Mouse (Mus musculus) embryonic facial prominence, embryonic 13.5 days (tissue): ENCODE results near the gene Olfr402. TPM values are rescaled to one million over a fixed set of nuclear protein-coding genes. Genes with fewer than 3 reads are reported as not detected.
"Not testable (repeated sequence)": the region's sequence is repeated elsewhere in the genome, so short reads cannot be mapped to it uniquely, and the experiment has no call there.

Experiments used
- ATAC-seq: fragments of 200-750 bp; cut with Nextera tagmentation; 2 replicates; pipeline ENCODE4 v1.8.0; 2017; ENCODE audit warnings: low read depth; ENCODE audit not compliant: insufficient number of reproducible peaks, insufficient read depth, low FRiP score, low TSS enrichment
- H3K27ac ChIP-seq: fragments of 300-500 bp; sonication (generic); 2 replicates; pipeline ENCODE4 v1.5.1; 2015; ENCODE audit warnings: moderate library complexity, mild to moderate bottlenecking, inconsistent platforms
- H3K27me3 ChIP-seq: fragments of 300-500 bp; sonication (generic); 2 replicates; pipeline ENCODE4 v1.6.1; 2015; ENCODE audit warnings: mild to moderate bottlenecking, inconsistent platforms
- H3K36me3 ChIP-seq: fragments of 300-500 bp; sonication (generic); 2 replicates; pipeline ENCODE4 v1.6.1; 2015; ENCODE audit warnings: mild to moderate bottlenecking, inconsistent platforms
- H3K4me1 ChIP-seq: fragments of 300-500 bp; sonication (generic); 2 replicates; pipeline ENCODE4 v1.6.1; 2015; ENCODE audit warnings: inconsistent platforms
- H3K4me2 ChIP-seq: fragments of 300-500 bp; sonication (generic); 2 replicates; pipeline ENCODE4 v1.6.1; 2015; ENCODE audit warnings: moderate library complexity, mild to moderate bottlenecking, inconsistent platforms
- H3K4me3 ChIP-seq: fragments of 300-500 bp; sonication (generic); 2 replicates; pipeline ENCODE4 v1.5.1; 2015; ENCODE audit warnings: mild to moderate bottlenecking, inconsistent platforms
- H3K9ac ChIP-seq: fragments of 300-500 bp; sonication (generic); 2 replicates; pipeline ENCODE4 v1.6.1; 2015; ENCODE audit warnings: mild to moderate bottlenecking, inconsistent platforms
- H3K9me3 ChIP-seq: fragments of 300-500 bp; sonication (generic); 2 replicates; pipeline ENCODE4 v1.6.1; 2016; ENCODE audit warnings: inconsistent platforms
- WGBS: fragments of 180-500 bp; shearing (Covaris S2); methylation state at CpG from one replicate; pipeline ENCODE4 v1.1.7; 2015; ENCODE audit warnings: mixed read lengths; 5-methylcytosine and 5-hydroxymethylcytosine counted together
- polyA plus RNA-seq: library from polyadenylated mRNA; unstranded; fragments of >200 nt; fragmentation: Nextera tagmentation; extraction: Ambion mirVana; gene quantifications from 2 replicates; pipeline ENCODE4 v1.2.1, GENCODE M21; 2015

Gene Olfr402
- polyA plus RNA-seq: not detected in 2 replicates

- H3K27ac ChIP-seq: no peak within 1 kb of the TSS
- H3K9me3 ChIP-seq: peaks cover 22% of the 10 kb centered on the region
- H3K27me3 ChIP-seq: no peaks in the 10 kb centered on the region
- H3K4me2 ChIP-seq: no peak within 1 kb of the TSS
- H3K4me3 ChIP-seq: no peak within 1 kb of the TSS
- no peaks in the 10 kb centered on the region for H3K4me1 ChIP-seq
- WGBS: 59% methylated on average over 3 of the region's 3 CpGs
- ATAC-seq: no peak
- H3K9ac ChIP-seq: no peak within 1 kb of the TSS
- H3K36me3 ChIP-seq: no peaks in the 10 kb centered on the region
Measured at GRCm38 (mm10) chr11:74153229-74153628, at the start of gene Olfr402. Gene Olfr402, plus strand, starts transcription at chr11:74153529.

- Histone ChIP-seq H3K27me3 (no peaks in the 10 kb centered on the region), H3K9me3 (peaks cover 5% of the 10 kb centered on the region; the same call in 1 of the 2 replicates), H3K4me1 (no peaks in the 10 kb centered on the region), H3K27ac (no peak overlapping the region), H3K9ac (no peak overlapping the region), H3K4me3 (no peak overlapping the region), H3K36me3 (no peaks in the 10 kb centered on the region), H3K4me2 (no peak overlapping the region)
- no peak for ATAC-seq
- WGBS: 35% methylated on average over 5 of the region's 5 CpGs
Measured at GRCm38 (mm10) chr11:74105066-74105465, 48.3 kb upstream of the Olfr402 start.

- no peak for ATAC-seq
- H3K4me1 ChIP-seq: no peaks in the 10 kb centered on the region
- H3K27me3 ChIP-seq: no peaks in the 10 kb centered on the region
- peaks cover 13% of the 10 kb centered on the region for H3K9me3 ChIP-seq
- no peak within 1 kb of the TSS for H3K9ac ChIP-seq
- H3K4me2 ChIP-seq: no peak within 1 kb of the TSS
- H3K36me3 ChIP-seq: no peaks in the 10 kb centered on the region
- no peak within 1 kb of the TSS for H3K4me3 ChIP-seq
- H3K27ac ChIP-seq: no peak within 1 kb of the TSS
Measured at GRCm38 (mm10) chr11:74113412-74113811, 39.9 kb upstream of the Olfr402 start, which contains the start of gene Olfr401. Gene Olfr401, plus strand, starts transcription at chr11:74113712.

GRCm38 (mm10) chr11:74140001-74140400 is 13.3 kb upstream of the Olfr402 start:
- ATAC-seq, H3K27me3 ChIP-seq, H3K36me3 ChIP-seq, H3K4me2 ChIP-seq, H3K9ac ChIP-seq, H3K4me1 ChIP-seq, H3K27ac ChIP-seq, H3K4me3 ChIP-seq: not testable (repeated sequence)
- WGBS: 24% methylated on average over 1 of the region's 1 CpGs
- peaks cover 34% of the 10 kb centered on the region for H3K9me3 ChIP-seq

- Histone ChIP-seq H3K4me1 (no peaks in the 10 kb centered on the region), H3K4me2 (no peak overlapping the region), H3K9me3 (peaks cover 39% of the 10 kb centered on the region), H3K36me3 (no peaks in the 10 kb centered on the region), H3K27ac (no peak overlapping the region), H3K9ac (no peak overlapping the region), H3K27me3 (no peaks in the 10 kb centered on the region), H3K4me3 (no peak overlapping the region)
- no peak for ATAC-seq
Measured at GRCm38 (mm10) chr11:74145866-74146265, 7.5 kb upstream of the Olfr402 start.

- H3K9ac ChIP-seq: no peak overlapping the region
Measured at GRCm38 (mm10) chr11:74168771-74169170, 15.4 kb downstream of the Olfr402 start.

GRCm38 (mm10) chr11:74183168-74183567 is 29.8 kb downstream of the Olfr402 start:
- no peak for ATAC-seq
- H3K27ac ChIP-seq: no peak overlapping the region
- no peaks in the 10 kb centered on the region for H3K36me3 ChIP-seq
- H3K9ac ChIP-seq: no peak overlapping the region
- H3K4me2 ChIP-seq: no peak overlapping the region
- 88% methylated on average over 4 of the region's 4 CpGs for WGBS
- H3K4me3 ChIP-seq: no peak overlapping the region
- H3K27me3 ChIP-seq: no peaks in the 10 kb centered on the region
- peaks cover 9% of the 10 kb centered on the region; the same call in 1 of the 2 replicates for H3K9me3 ChIP-seq
- no peaks in the 10 kb centered on the region for H3K4me1 ChIP-seq

More at GRCm38 (mm10) chr11:74168771-74169170, 15.4 kb downstream of the Olfr402 start:
- no peak for ATAC-seq
- H3K4me1 ChIP-seq: no peaks in the 10 kb centered on the region
- H3K36me3 ChIP-seq: no peaks in the 10 kb centered on the region
- no peak overlapping the region for H3K4me2 ChIP-seq
- no peak overlapping the region for H3K27ac ChIP-seq
- peaks cover 6% of the 10 kb centered on the region; the same call in 1 of the 2 replicates for H3K9me3 ChIP-seq
- H3K4me3 ChIP-seq: no peak overlapping the region
- no peaks in the 10 kb centered on the region for H3K27me3 ChIP-seq

- Histone ChIP-seq H3K4me1 (no peaks in the 10 kb centered on the region), H3K4me3 (no peak overlapping the region), H3K9me3 (peaks cover 14% of the 10 kb centered on the region; the same call in 1 of the 2 replicates), H3K4me2 (no peak overlapping the region), H3K27ac (no peak overlapping the region), H3K27me3 (no peaks in the 10 kb centered on the region), H3K36me3 (no peaks in the 10 kb centered on the region), H3K9ac (no peak overlapping the region)
- ATAC-seq: no peak
- 75% methylated on average over 4 of the region's 4 CpGs for WGBS
Measured at GRCm38 (mm10) chr11:74183745-74184144, 30.4 kb downstream of the Olfr402 start.

GRCm38 (mm10) chr11:74185949-74186348 is 32.6 kb downstream of the Olfr402 start, which contains the start of gene Olfr403:
Gene Olfr403, plus strand, starts transcription at chr11:74186249.
- Histone ChIP-seq H3K27me3 (no peaks in the 10 kb centered on the region), H3K9ac (no peak within 1 kb of the TSS), H3K9me3 (peaks cover 16% of the 10 kb centered on the region; the same call in 1 of the 2 replicates), H3K36me3 (no peaks in the 10 kb centered on the region), H3K4me3 (no peak within 1 kb of the TSS), H3K4me2 (no peak within 1 kb of the TSS), H3K27ac (no peak within 1 kb of the TSS), H3K4me1 (no peaks in the 10 kb centered on the region)
- no peak for ATAC-seq

Other genes starting within 250 kb of the Olfr402 start
- gene Olfr395, start 244.2 kb upstream of the Olfr402 start, polyA plus RNA-seq: not detected in 2 replicates
- gene Olfr23, start 216.9 kb upstream of the Olfr402 start, polyA plus RNA-seq: 0.14 TPM in 1 of 2 replicates, not detected in the other
- gene Olfr397, start 192.7 kb upstream of the Olfr402 start, polyA plus RNA-seq: not detected in 2 replicates
- not detected in 2 replicates for gene Olfr398, start 163.1 kb upstream of the Olfr402 start, polyA plus RNA-seq
- gene Olfr139, start 97.0 kb upstream of the Olfr402 start, polyA plus RNA-seq: not detected in 2 replicates
- gene Olfr399, start 96.9 kb upstream of the Olfr402 start, polyA plus RNA-seq: 0.15 TPM in 1 of 2 replicates, not detected in the other
- gene Zfp616, start 83.6 kb upstream of the Olfr402 start, polyA plus RNA-seq: not detected in 2 replicates
- not detected in 2 replicates for gene Olfr401, start 39.8 kb upstream of the Olfr402 start, polyA plus RNA-seq
- not detected in 2 replicates for gene Olfr403, start 32.7 kb downstream of the Olfr402 start, polyA plus RNA-seq
- not detected in 2 replicates for gene Olfr43, start 57.9 kb downstream of the Olfr402 start, polyA plus RNA-seq
- not detected in 2 replicates for gene Olfr406, start 106.3 kb downstream of the Olfr402 start, polyA plus RNA-seq
- gene Olfr59, start 130.2 kb downstream of the Olfr402 start, polyA plus RNA-seq: not detected in 2 replicates
- gene Olfr410, start 184.5 kb downstream of the Olfr402 start, polyA plus RNA-seq: not detected in 2 replicates
- gene Olfr411, start 199.1 kb downstream of the Olfr402 start, polyA plus RNA-seq: not detected in 2 replicates
- gene Olfr412, start 208.5 kb downstream of the Olfr402 start, polyA plus RNA-seq: not detected in 2 replicates